In genomic region chr5:118327961-118328712, GRCm38 (mm10) we compare ENCODE assay signal across 7 mouse cellular contexts.
DNase-seq lines count a peak whose midpoint lies in the region; ATAC-seq and TF ChIP-seq lines count a peak whose summit lies in the region.

No protein-coding gene starts in this region.

- peak; percentile 84 for DNase-seq in adipocyte (ENCODE audit: low spot score)
- peak; percentile 20 for DNase-seq in naive thymus-derived CD4-positive, alpha-beta T cell, adult 2 months (ENCODE audit: low read depth)
- DNase-seq in c-Kit-positive CD71-positive TER-119-positive erythroid progenitor cells, embryonic 14.5 days (ENCODE audit: low spot score): no peak
- DNase-seq in right cerebral cortex, adult 2 months (ENCODE audit: low spot score in 2 of 2): no peak

- no peaks in the 10 kb centered on the region for H3K4me1 ChIP-seq in ES-Bruce4 (ENCODE audit: control insufficient read depth, insufficient read depth, low read length)
- H3K4me1 ChIP-seq in heart, embryonic 16.5 days (ENCODE audit: control insufficient read depth, insufficient read depth, low read length): peaks cover 8% of the 10 kb centered on the region
- H3K4me1 ChIP-seq in limb, embryonic 12.5 days (replicated peaks): peaks cover 40% of the 10 kb centered on the region

- no peak for ATAC-seq in heart, embryonic 16.5 days (replicated peaks; ENCODE audit: extremely low read depth, insufficient read depth, low FRiP score)
- no peak for ATAC-seq in limb, embryonic 12.5 days (ENCODE audit: insufficient number of reproducible peaks, insufficient read depth, low FRiP score, low TSS enrichment, low read depth)

- H3K9ac ChIP-seq in ES-Bruce4 (ENCODE audit: low read depth, poor library complexity, severe bottlenecking): 0 out of 2 replicates have a peak overlapping the region, but pooled peaks have one; percentile 38
- H3K9ac ChIP-seq in heart, embryonic 16.5 days (ENCODE audit: low read length): no peak overlapping the region; the same call in 1 of the 2 replicates
- H3K9ac ChIP-seq in limb, embryonic 12.5 days (replicated peaks): 0 out of 2 replicates have a peak overlapping the region, but pooled peaks have one; percentile 27

- no peak for TF ChIP-seq EP300 in ES-Bruce4 (IDR thresholded peaks at IDR 0.05; ENCODE audit: insufficient read depth, low read depth, low read length)

- TF ChIP-seq CTCF in ES-Bruce4 (IDR thresholded peaks at IDR 0.05; ENCODE audit: low read depth, low read length): no peak

- H3K27ac ChIP-seq in ES-Bruce4 (ENCODE audit: insufficient read depth, low read length): no peak overlapping the region
- no peak overlapping the region for H3K27ac ChIP-seq in heart, embryonic 16.5 days (ENCODE audit: low read length)
- no peak overlapping the region for H3K27ac ChIP-seq in limb, embryonic 12.5 days

- H3K36me3 ChIP-seq in ES-Bruce4 (ENCODE audit: control insufficient read depth, insufficient read depth, low read length, poor library complexity, severe bottlenecking): no peaks in the 10 kb centered on the region
- H3K36me3 ChIP-seq in heart, embryonic 16.5 days (ENCODE audit: control insufficient read depth, insufficient read depth): no peaks in the 10 kb centered on the region
- H3K36me3 ChIP-seq in limb, embryonic 12.5 days: no peaks in the 10 kb centered on the region

- no peaks in the 10 kb centered on the region for H3K27me3 ChIP-seq in ES-Bruce4 (ENCODE audit: control insufficient read depth, insufficient read depth, low read length, poor library complexity, severe bottlenecking)
- H3K27me3 ChIP-seq in heart, embryonic 16.5 days (ENCODE audit: control insufficient read depth, insufficient read depth, low read length): peaks cover 29% of the 10 kb centered on the region
- H3K27me3 ChIP-seq in limb, embryonic 12.5 days: peaks cover 12% of the 10 kb centered on the region

- TF ChIP-seq POLR2A in ES-Bruce4 (IDR thresholded peaks at IDR 0.05; ENCODE audit: insufficient read depth, low read length): no peak

- H3K9me3 ChIP-seq in ES-Bruce4 (replicated peaks; ENCODE audit: control insufficient read depth, insufficient read depth, low read length, poor library complexity, severe bottlenecking): no peaks in the 10 kb centered on the region
- H3K9me3 ChIP-seq in heart, embryonic 16.5 days (replicated peaks; ENCODE audit: control insufficient read depth, low read length): no peaks in the 10 kb centered on the region; the same call in 1 of the 2 replicates
- H3K9me3 ChIP-seq in limb, embryonic 12.5 days: 0 out of 2 replicates have a peak, but pooled peaks cover 3% of the 10 kb centered on the region

- 8% methylated on average over 28 of the region's 28 CpGs for WGBS in heart, embryonic 16.5 days
- WGBS in limb, embryonic 12.5 days: 3% methylated on average over 28 of the region's 28 CpGs

- H3K4me3 ChIP-seq in ES-Bruce4 (ENCODE audit: low read depth, low read length): no peak overlapping the region
- peak overlapping the region; percentile 25 for H3K4me3 ChIP-seq in heart, embryonic 16.5 days (ENCODE audit: low read length)
- H3K4me3 ChIP-seq in limb, embryonic 12.5 days (replicated peaks): peak overlapping the region; percentile 30

- peak overlapping the region; percentile 62 for H3K4me2 ChIP-seq in heart, embryonic 16.5 days (ENCODE audit: low read depth, low read length)
- H3K4me2 ChIP-seq in limb, embryonic 12.5 days: peak overlapping the region; percentile 59

Comparison
In these comparisons a context has a peak if more than half of its experiments do, and no peak if none do; other contexts are left out.
1. DNase-seq: peak in adipocyte (single experiment) and naive thymus-derived CD4-positive, alpha-beta T cell, adult 2 months (single experiment); none in c-Kit-positive CD71-positive TER-119-positive erythroid progenitor cells, embryonic 14.5 days (single experiment) and right cerebral cortex, adult 2 months (0 of 2).